Mouse (Mus musculus): ENCODE data around the gene D430019H16Rik. TPM values are rescaled to one million over a fixed set of nuclear protein-coding genes. Genes with fewer than 3 reads are reported as not detected.

The D430019H16Rik gene
- polyA plus RNA-seq, 1 experiment = 6.7 TPM

DNA sequence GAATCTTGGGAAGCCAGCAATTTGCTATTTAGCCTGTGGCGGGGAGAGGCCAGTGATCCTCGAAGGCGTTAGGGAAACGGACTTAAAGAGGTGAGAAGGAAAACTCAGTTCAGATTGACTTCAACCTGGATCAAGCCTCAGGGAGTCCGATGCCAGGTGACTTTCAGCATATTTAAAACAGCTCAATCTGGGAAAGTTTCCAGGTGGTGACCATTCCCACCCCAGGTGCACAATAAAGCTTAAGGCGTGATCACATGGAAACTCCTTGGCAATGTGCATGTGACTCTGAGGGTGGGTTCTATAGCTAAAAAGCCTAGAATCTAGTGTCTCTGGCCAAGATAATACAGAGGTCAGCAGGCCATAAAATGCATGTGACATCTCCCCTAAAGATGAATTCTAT, 7.4 kb downstream of the D430019H16Rik start:
- no peak overlapping the region for H3K4me3 ChIP-seq (replicated peaks; ENCODE audit: insufficient read depth, low read depth, low read length)
- TF ChIP-seq CTCF (IDR thresholded peaks at IDR 0.05; ENCODE audit: borderline replicate concordance, insufficient read depth, low read depth, low read length) = no peak
- no peak for TF ChIP-seq POLR2A (IDR thresholded peaks at IDR 0.05; ENCODE audit: borderline replicate concordance, insufficient read depth, low read length)
- H3K27me3 ChIP-seq (ENCODE audit: control insufficient read depth, insufficient read depth, low read length) = no peaks in the 10 kb centered on the region
- no peaks in the 10 kb centered on the region for H3K4me1 ChIP-seq (ENCODE audit: control insufficient read depth, insufficient read depth, low read length)
- 62% methylated on average over 6 of the region's 6 CpGs for WGBS
- no peak overlapping the region for H3K27ac ChIP-seq (ENCODE audit: insufficient read depth, low read length)
- DNase-seq = no peak

GRCm38 (mm10) chr12:105469026-105469425, 15.4 kb downstream of the D430019H16Rik start:
- Histone ChIP-seq H3K4me3 (replicated peaks; ENCODE audit: insufficient read depth, low read depth, low read length) (no peak overlapping the region), H3K4me1 (ENCODE audit: control insufficient read depth, insufficient read depth, low read length) (peaks cover 9% of the 10 kb centered on the region), H3K27ac (ENCODE audit: insufficient read depth, low read length) (no peak overlapping the region), H3K27me3 (ENCODE audit: control insufficient read depth, insufficient read depth, low read length) (no peaks in the 10 kb centered on the region)
- DNase-seq = no peak
- WGBS = 70% methylated on average over 8 of the region's 8 CpGs
- TF ChIP-seq CTCF (IDR thresholded peaks at IDR 0.05; ENCODE audit: borderline replicate concordance, insufficient read depth, low read depth, low read length) (no peak), POLR2A (IDR thresholded peaks at IDR 0.05; ENCODE audit: borderline replicate concordance, insufficient read depth, low read length) (no peak)

- H3K27ac ChIP-seq (ENCODE audit: insufficient read depth, low read length) = no peak overlapping the region
- no peak for DNase-seq
- TF ChIP-seq CTCF (IDR thresholded peaks at IDR 0.05; ENCODE audit: borderline replicate concordance, insufficient read depth, low read depth, low read length) = no peak
- TF ChIP-seq POLR2A (IDR thresholded peaks at IDR 0.05; ENCODE audit: borderline replicate concordance, insufficient read depth, low read length) = no peak
- no peak overlapping the region for H3K4me3 ChIP-seq (replicated peaks; ENCODE audit: insufficient read depth, low read depth, low read length)
- WGBS = 58% methylated on average over 12 of the region's 12 CpGs
- no peaks in the 10 kb centered on the region for H3K27me3 ChIP-seq (ENCODE audit: control insufficient read depth, insufficient read depth, low read length)
- no peaks in the 10 kb centered on the region for H3K4me1 ChIP-seq (ENCODE audit: control insufficient read depth, insufficient read depth, low read length)
Measured at GRCm38 (mm10) chr12:105475230-105475911, 21.7 kb downstream of the D430019H16Rik start.

DNA sequence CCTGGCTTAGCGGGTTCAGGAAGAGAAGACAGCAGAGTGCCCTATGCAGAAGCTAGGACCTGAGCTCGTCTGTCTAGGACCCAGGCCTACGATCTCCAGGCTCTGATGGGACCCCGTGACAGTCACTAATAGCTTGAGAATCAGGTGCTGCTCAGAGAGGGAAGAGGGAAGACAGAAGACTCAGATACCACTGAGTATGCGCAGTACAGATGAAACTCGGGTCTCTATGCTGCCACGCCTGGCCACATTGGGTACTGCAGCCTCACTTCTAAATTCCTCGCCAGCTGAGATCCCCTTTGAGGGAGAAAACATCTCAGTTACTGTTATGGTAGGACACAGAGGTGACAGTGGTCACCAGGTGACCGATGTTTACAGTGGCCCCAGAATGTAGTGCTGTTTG, 22.8 kb downstream of the D430019H16Rik start:
- Histone ChIP-seq H3K4me1 (ENCODE audit: control insufficient read depth, insufficient read depth, low read length) (no peaks in the 10 kb centered on the region), H3K27ac (ENCODE audit: insufficient read depth, low read length) (no peak overlapping the region), H3K4me3 (replicated peaks; ENCODE audit: insufficient read depth, low read depth, low read length) (no peak overlapping the region), H3K27me3 (ENCODE audit: control insufficient read depth, insufficient read depth, low read length) (no peaks in the 10 kb centered on the region)
- DNase-seq = peak; percentile 33 to 57
- TF ChIP-seq CTCF (IDR thresholded peaks at IDR 0.05; ENCODE audit: borderline replicate concordance, insufficient read depth, low read depth, low read length) = peak; percentile 79
- TF ChIP-seq POLR2A (IDR thresholded peaks at IDR 0.05; ENCODE audit: borderline replicate concordance, insufficient read depth, low read length) = no peak
- WGBS = 51% methylated on average over 9 of the region's 9 CpGs

GRCm38 (mm10) chr12:105476993-105477392, 23.3 kb downstream of the D430019H16Rik start:
- H3K4me1 ChIP-seq (ENCODE audit: control insufficient read depth, insufficient read depth, low read length) = no peaks in the 10 kb centered on the region
- H3K4me3 ChIP-seq (replicated peaks; ENCODE audit: insufficient read depth, low read depth, low read length) = no peak overlapping the region
- H3K27ac ChIP-seq (ENCODE audit: insufficient read depth, low read length) = no peak overlapping the region
- H3K27me3 ChIP-seq (ENCODE audit: control insufficient read depth, insufficient read depth, low read length) = no peaks in the 10 kb centered on the region
- no peak for TF ChIP-seq POLR2A (IDR thresholded peaks at IDR 0.05; ENCODE audit: borderline replicate concordance, insufficient read depth, low read length)
- no peak for TF ChIP-seq CTCF (IDR thresholded peaks at IDR 0.05; ENCODE audit: borderline replicate concordance, insufficient read depth, low read depth, low read length)
- DNase-seq = no peak
- 68% methylated on average over 9 of the region's 9 CpGs for WGBS

GRCm38 (mm10) chr12:105483503-105483902, 29.8 kb downstream of the D430019H16Rik start:
- no peaks in the 10 kb centered on the region for H3K27me3 ChIP-seq (ENCODE audit: control insufficient read depth, insufficient read depth, low read length)
- no peaks in the 10 kb centered on the region for H3K4me1 ChIP-seq (ENCODE audit: control insufficient read depth, insufficient read depth, low read length)
- H3K27ac ChIP-seq (ENCODE audit: insufficient read depth, low read length) = no peak overlapping the region
- 55% methylated on average over 3 of the region's 3 CpGs for whole genome bisulfite sequencing
- TF ChIP-seq POLR2A (IDR thresholded peaks at IDR 0.05; ENCODE audit: borderline replicate concordance, insufficient read depth, low read length) = no peak
- peak; percentile 63; the same call in 1 of the 2 replicates for TF ChIP-seq CTCF (IDR thresholded peaks at IDR 0.05; ENCODE audit: borderline replicate concordance, insufficient read depth, low read depth, low read length)
- peak in 1 of 2 experiments; percentile 48 for DNase-seq
- H3K4me3 ChIP-seq (replicated peaks; ENCODE audit: insufficient read depth, low read depth, low read length) = no peak overlapping the region

DNA sequence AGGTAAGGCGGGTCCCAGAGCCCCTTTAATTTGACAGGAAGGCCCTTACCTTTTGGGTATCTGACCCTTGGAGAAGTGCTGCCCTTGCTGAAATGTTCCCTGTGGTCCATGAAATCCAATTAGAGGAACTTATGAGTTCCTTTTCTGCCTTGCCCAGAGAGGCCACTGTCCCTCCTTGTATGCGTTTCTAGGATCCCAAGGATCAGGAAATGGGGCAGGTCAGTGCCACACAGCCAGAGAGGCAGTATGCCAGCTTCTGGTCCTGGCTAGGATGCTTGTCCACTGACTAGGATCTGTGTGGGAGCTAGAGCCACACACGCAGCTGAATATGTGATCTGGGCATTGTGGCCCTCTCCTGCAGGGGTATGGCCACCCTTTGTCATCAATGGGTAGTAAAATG, 36.6 kb downstream of the D430019H16Rik start:
- Histone ChIP-seq H3K27me3 (ENCODE audit: control insufficient read depth, insufficient read depth, low read length) (no peaks in the 10 kb centered on the region), H3K4me1 (ENCODE audit: control insufficient read depth, insufficient read depth, low read length) (no peaks in the 10 kb centered on the region), H3K4me3 (replicated peaks; ENCODE audit: insufficient read depth, low read depth, low read length) (no peak overlapping the region), H3K27ac (ENCODE audit: insufficient read depth, low read length) (no peak overlapping the region)
- no peak for TF ChIP-seq POLR2A (IDR thresholded peaks at IDR 0.05; ENCODE audit: borderline replicate concordance, insufficient read depth, low read length)
- no peak for DNase-seq
- 79% methylated on average over 3 of the region's 3 CpGs for WGBS

- H3K27me3 ChIP-seq (ENCODE audit: control insufficient read depth, insufficient read depth, low read length) = no peaks in the 10 kb centered on the region
- no peak for TF ChIP-seq CTCF (IDR thresholded peaks at IDR 0.05; ENCODE audit: borderline replicate concordance, insufficient read depth, low read depth, low read length)
- TF ChIP-seq POLR2A (IDR thresholded peaks at IDR 0.05; ENCODE audit: borderline replicate concordance, insufficient read depth, low read length) = no peak
- no peak for DNase-seq
- no peaks in the 10 kb centered on the region for H3K4me1 ChIP-seq (ENCODE audit: control insufficient read depth, insufficient read depth, low read length)
- H3K27ac ChIP-seq (ENCODE audit: insufficient read depth, low read length) = no peak overlapping the region
- 89% methylated on average over 6 of the region's 6 CpGs for WGBS
- H3K4me3 ChIP-seq (replicated peaks; ENCODE audit: insufficient read depth, low read depth, low read length) = no peak overlapping the region
Measured at GRCm38 (mm10) chr12:105490794-105491193, 37.1 kb downstream of the D430019H16Rik start.

All from cerebellum, adult 2 months (tissue).